Comparison of ENCODE assay signal across 12 mouse cellular contexts in genomic region chr2:158191098-158191497, GRCm38 (mm10). TPM values are rescaled to one million over a fixed set of nuclear protein-coding genes. Genes with fewer than 3 reads are reported as not detected.
DNase-seq lines count a peak whose midpoint lies in the region; ATAC-seq lines count a peak whose summit lies in the region.
"Had no signal": no experiment of that assay in that cellular context is flagged by ENCODE, and none has a peak within 500 bp of the region (broad histone marks: within the 10 kb centered on the region; RNA-seq: fewer than 3 reads in every experiment).

No protein-coding gene starts in this region.

- WGBS in heart, embryonic 10.5 days: 71% methylated on average over 7 of the region's 7 CpGs

- no peak for ATAC-seq in CD4-positive, CD25-positive, alpha-beta regulatory T cell, adult 4 months
- ATAC-seq in monocyte, adult 5-6 weeks (replicated peaks; ENCODE audit: insufficient number of reproducible peaks, low FRiP score, low TSS enrichment, poor library complexity, severe bottlenecking): no peak
- ATAC-seq: forebrain, embryonic 16.5 days had no signal

- no peak overlapping the region for H3K4me3 ChIP-seq in heart, embryonic 10.5 days

- no peak overlapping the region for H3K27ac ChIP-seq in heart, embryonic 10.5 days

- intact Hi-C loops in heart, postnatal 10 days (cut with DNase I): no loop called here
- intact Hi-C loops in left cerebral cortex, postnatal 25 days (cut with DNase I): no loop called here

- H3K4me1 ChIP-seq in heart, embryonic 10.5 days: 0 out of 2 replicates have a peak, but pooled peaks cover 15% of the 10 kb centered on the region

- no peaks in the 10 kb centered on the region for H3K36me3 ChIP-seq in heart, embryonic 10.5 days

- H3K27me3 ChIP-seq in heart, embryonic 10.5 days (ENCODE audit: insufficient read depth, poor library complexity, severe bottlenecking): peaks cover 26% of the 10 kb centered on the region; the same call in 1 of the 2 replicates

- DNase-seq in heart, adult 11 months: peak; percentile 99
- no peak for DNase-seq in heart, embryonic 10.5 days (ENCODE audit: low spot score)
- peak; percentile 54 for DNase-seq in adipocyte (ENCODE audit: low spot score)
- peak; percentile 72 for DNase-seq in heart, postnatal 10 days
- DNase-seq in lung, postnatal 14 days: peak; percentile 80
- no peak for DNase-seq in left cerebral cortex, postnatal 25 days (ENCODE audit: low spot score in 2 of 2)
- DNase-seq: B cell, adult 2 months; cerebellum, postnatal 36 days had no signal

- no peaks in the 10 kb centered on the region for H3K9me3 ChIP-seq in heart, embryonic 10.5 days

RNA-seq across cellular contexts. Expression of gene D630003M21Rik, which starts 37.9 kb away (rescaled TPM):
- polyA plus RNA-seq in heart, embryonic 10.5 days (2016; fragmentation: Nextera tagmentation; extraction: Ambion mirVana): 0.73 and 0.91 TPM in 2 replicates
- 1 to 10 TPM; 8.6 to 8.7 TPM for total RNA-seq in heart, postnatal 10 days (2021)
- polyA plus RNA-seq in CD4-positive, CD25-positive, alpha-beta regulatory T cell, adult 4 months (2017; shearing (Covaris generic)): not detected
- total RNA-seq in left cerebral cortex, postnatal 25 days (2021): 1 to 10 TPM; 2.9 to 4.0 TPM
- not detected in 3 replicates for total RNA-seq in monocyte, adult 5-6 weeks (2017)
- total RNA-seq: megakaryocyte, adult 5-6 weeks had no signal

RNA-seq across cellular contexts. Expression of gene Tgm2, which starts 44.9 kb away (rescaled TPM):
- polyA plus RNA-seq in heart, embryonic 10.5 days (2016; fragmentation: Nextera tagmentation; extraction: Ambion mirVana): 134 and 256 TPM in 2 replicates
- total RNA-seq in heart, postnatal 10 days (2021): 100 to 1,000 TPM; 162 to 208 TPM
- 1 to 10 TPM; 3.1 to 4.4 TPM for polyA plus RNA-seq in CD4-positive, CD25-positive, alpha-beta regulatory T cell, adult 4 months (2017; shearing (Covaris generic))
- 1 to 10 TPM; 7.4 to 9.8 TPM for total RNA-seq in left cerebral cortex, postnatal 25 days (2021)
- total RNA-seq in monocyte, adult 5-6 weeks (2017): 131 to 275 TPM (median 210 TPM) in 3 replicates

Comparison
In these comparisons a context has a peak if more than half of its experiments do, and no peak if none do; other contexts are left out.
1. DNase-seq: peak in heart, adult 11 months (single experiment), adipocyte (single experiment), heart, postnatal 10 days (2 of 2) and lung, postnatal 14 days (single experiment); none in heart, embryonic 10.5 days (single experiment) and left cerebral cortex, postnatal 25 days (0 of 2).
2. RNA of gene Tgm2, which starts 44.9 kb away (total RNA-seq): 131 to 275 TPM in monocyte, adult 5-6 weeks and 162 to 208 TPM in heart, postnatal 10 days; 7.4 to 9.8 TPM in left cerebral cortex, postnatal 25 days; every median in the first group is over 10 times any median in the second.